In the genomic region with DNA sequence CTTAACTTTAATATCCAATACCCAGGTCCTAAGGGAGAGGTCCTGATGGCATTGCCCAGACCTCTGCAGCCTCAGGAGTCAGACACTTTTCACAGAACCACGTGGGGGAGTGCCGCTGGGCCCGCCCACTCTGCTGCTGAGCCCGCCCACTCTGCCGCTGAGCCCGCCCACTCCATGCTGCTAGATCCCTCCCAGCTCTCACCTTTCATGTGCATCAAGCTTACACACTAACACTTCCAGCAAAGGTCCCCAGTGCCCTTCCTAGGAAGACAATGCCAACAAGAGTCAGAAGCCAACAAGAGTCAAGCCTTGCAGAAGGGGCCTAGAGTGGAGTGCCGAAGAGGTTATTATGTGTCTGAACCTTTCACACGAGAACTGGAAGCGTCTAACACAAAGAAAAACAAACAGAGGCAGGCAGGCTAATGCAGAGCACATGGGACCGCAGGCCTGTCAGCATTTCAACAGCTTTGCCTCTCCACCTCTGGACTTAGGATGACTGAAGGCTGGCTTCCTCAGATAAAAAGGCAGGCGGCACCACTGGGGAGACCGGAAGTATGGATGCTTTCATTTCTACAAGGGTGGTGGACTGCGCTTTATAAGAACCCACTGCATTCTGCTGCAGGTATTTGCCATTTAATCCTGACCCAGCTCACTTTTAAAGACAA, we compare ENCODE assay signal across 10 mouse cellular contexts. TPM values are rescaled to one million over a fixed set of nuclear protein-coding genes. Genes with fewer than 3 reads are reported as not detected.
DNase-seq lines count a peak whose midpoint lies in the region; ATAC-seq and TF ChIP-seq lines count a peak whose summit lies in the region.
"Had no signal": no experiment of that assay in that cellular context is flagged by ENCODE, and none has a peak within 500 bp of the region (broad histone marks: within the 10 kb centered on the region; RNA-seq: fewer than 3 reads in every experiment).

No protein-coding gene starts in this region.

- peaks cover 16% of the 10 kb centered on the region for H3K4me1 ChIP-seq in forebrain, embryonic 12.5 days
- peaks cover 6% of the 10 kb centered on the region; the same call in 1 of the 2 replicates for H3K4me1 ChIP-seq in forebrain, embryonic 15.5 days
- H3K4me1 ChIP-seq in kidney, embryonic 14.5 days (ENCODE audit: control insufficient read depth, insufficient read depth, low read length): peaks cover 6% of the 10 kb centered on the region
- 0 out of 2 replicates have a peak, but pooled peaks cover 6% of the 10 kb centered on the region for H3K4me1 ChIP-seq in lung, embryonic 14.5 days (ENCODE audit: insufficient read depth)

- DNase-seq in R1 (ENCODE audit: low read depth, low spot score): peak; percentile 72
- DNase-seq in lung, embryonic 14.5 days: peak; percentile 64
- no peak for DNase-seq in spleen, adult 18-20 months
- no peak for DNase-seq in urinary bladder, postnatal 14 days (ENCODE audit: low spot score)
- DNase-seq in right cerebral cortex, postnatal 36 days (ENCODE audit: low spot score in 2 of 2): no peak

- no peaks in the 10 kb centered on the region for H3K9me3 ChIP-seq in forebrain, embryonic 12.5 days
- H3K9me3 ChIP-seq in forebrain, embryonic 15.5 days: no peaks in the 10 kb centered on the region
- no peaks in the 10 kb centered on the region for H3K9me3 ChIP-seq in kidney, embryonic 14.5 days (ENCODE audit: control insufficient read depth, low read length)
- H3K9me3 ChIP-seq in lung, embryonic 14.5 days (ENCODE audit: low read depth, low read length): no peaks in the 10 kb centered on the region
- H3K9me3 ChIP-seq: hindbrain, embryonic 15.5 days had no signal

- peak; percentile 51; the same call in 1 of the 2 replicates for ATAC-seq in forebrain, embryonic 12.5 days (ENCODE audit: low FRiP score)
- no peak for ATAC-seq in forebrain, embryonic 15.5 days (replicated peaks)
- ATAC-seq in kidney, embryonic 14.5 days (ENCODE audit: low FRiP score, low TSS enrichment): peak; percentile 71
- 0 out of 2 replicates have a peak, but pooled peaks have one; percentile 45 for ATAC-seq in lung, embryonic 14.5 days (ENCODE audit: insufficient read depth)

- 44% methylated on average over 13 of the region's 13 CpGs for WGBS in forebrain, embryonic 12.5 days
- 51% methylated on average over 13 of the region's 13 CpGs for WGBS in forebrain, embryonic 15.5 days
- WGBS in kidney, embryonic 14.5 days: 30% methylated on average over 13 of the region's 13 CpGs
- WGBS in lung, embryonic 14.5 days: 32% methylated on average over 13 of the region's 13 CpGs

- H3K4me2 ChIP-seq in forebrain, embryonic 12.5 days: no peak overlapping the region
- no peak overlapping the region for H3K4me2 ChIP-seq in forebrain, embryonic 15.5 days (replicated peaks)
- no peak overlapping the region for H3K4me2 ChIP-seq in kidney, embryonic 14.5 days (replicated peaks; ENCODE audit: low read depth, low read length)
- peak overlapping the region; percentile 29 for H3K4me2 ChIP-seq in lung, embryonic 14.5 days
- H3K4me2 ChIP-seq: hindbrain, embryonic 15.5 days had no signal

- H3K27ac ChIP-seq in forebrain, embryonic 12.5 days: no peak overlapping the region
- no peak overlapping the region for H3K27ac ChIP-seq in forebrain, embryonic 15.5 days (replicated peaks)
- H3K27ac ChIP-seq in kidney, embryonic 14.5 days (ENCODE audit: low read depth, low read length): no peak overlapping the region
- H3K27ac ChIP-seq in lung, embryonic 14.5 days (ENCODE audit: low read depth): peak overlapping the region; percentile 12; the same call in 1 of the 2 replicates
- H3K27ac ChIP-seq: hindbrain, embryonic 15.5 days had no signal

- TF ChIP-seq CTCF in lung, embryonic 14.5 days (IDR thresholded peaks at IDR 0.05; ENCODE audit: low read depth): no peak

- no peaks in the 10 kb centered on the region for H3K27me3 ChIP-seq in forebrain, embryonic 12.5 days
- H3K27me3 ChIP-seq in forebrain, embryonic 15.5 days: no peaks in the 10 kb centered on the region
- H3K27me3 ChIP-seq in kidney, embryonic 14.5 days (ENCODE audit: control insufficient read depth, insufficient read depth, low read length): no peaks in the 10 kb centered on the region
- H3K27me3 ChIP-seq in lung, embryonic 14.5 days (ENCODE audit: insufficient read depth, low read length): no peaks in the 10 kb centered on the region
- H3K27me3 ChIP-seq: hindbrain, embryonic 15.5 days had no signal

- no peak overlapping the region for H3K4me3 ChIP-seq in forebrain, embryonic 12.5 days (replicated peaks)
- no peak overlapping the region for H3K4me3 ChIP-seq in forebrain, embryonic 15.5 days
- H3K4me3 ChIP-seq in kidney, embryonic 14.5 days (ENCODE audit: low read length): no peak overlapping the region
- no peak overlapping the region for H3K4me3 ChIP-seq in lung, embryonic 14.5 days (ENCODE audit: low read depth, low read length)
- H3K4me3 ChIP-seq: hindbrain, embryonic 15.5 days had no signal

- H3K9ac ChIP-seq in forebrain, embryonic 12.5 days: no peak overlapping the region
- no peak overlapping the region for H3K9ac ChIP-seq in forebrain, embryonic 15.5 days (replicated peaks)
- no peak overlapping the region for H3K9ac ChIP-seq in kidney, embryonic 14.5 days (ENCODE audit: low read depth, low read length)
- H3K9ac ChIP-seq in lung, embryonic 14.5 days: no peak overlapping the region
- H3K9ac ChIP-seq: hindbrain, embryonic 15.5 days had no signal

- H3K36me3 ChIP-seq in forebrain, embryonic 12.5 days (replicated peaks): no peaks in the 10 kb centered on the region
- H3K36me3 ChIP-seq in forebrain, embryonic 15.5 days: no peaks in the 10 kb centered on the region
- H3K36me3 ChIP-seq in kidney, embryonic 14.5 days (ENCODE audit: control insufficient read depth, insufficient read depth, low read length): no peaks in the 10 kb centered on the region
- no peaks in the 10 kb centered on the region for H3K36me3 ChIP-seq in lung, embryonic 14.5 days (ENCODE audit: insufficient read depth)
- H3K36me3 ChIP-seq: hindbrain, embryonic 15.5 days had no signal

RNA-seq across cellular contexts. Expression of a gene that starts 13.8 kb away (rescaled TPM):
- 4.9 and 7.7 TPM in 2 replicates for polyA plus RNA-seq in forebrain, embryonic 12.5 days (2016; fragmentation: Nextera tagmentation; extraction: Ambion mirVana)
- polyA plus RNA-seq in forebrain, embryonic 15.5 days (2015; fragmentation: Nextera tagmentation; extraction: Ambion mirVana): 1.6 and 2.4 TPM in 2 replicates
- 16.6 and 31.9 TPM in 2 replicates for polyA plus RNA-seq in kidney, embryonic 14.5 days (2014; fragmentation: Nextera tagmentation; extraction: Ambion mirVana)
- 28.7 and 30.0 TPM in 2 replicates for polyA plus RNA-seq in lung, embryonic 14.5 days (2014; fragmentation: Nextera tagmentation; extraction: Ambion mirVana)
- polyA plus RNA-seq: C2C12 had no signal

Comparison
In these comparisons a context has a peak if more than half of its experiments do, and no peak if none do; other contexts are left out.
1. DNase-seq: peak in R1 (single experiment) and lung, embryonic 14.5 days (single experiment); none in spleen, adult 18-20 months (0 of 2), urinary bladder, postnatal 14 days (single experiment) and right cerebral cortex, postnatal 36 days (0 of 2).